Mouse (Mus musculus) gastrocnemius, postnatal 14 days (tissue): ENCODE data around the gene Smarca4. TPM values are rescaled to one million over a fixed set of nuclear protein-coding genes. Genes with fewer than 3 reads are reported as not detected.
"Not testable (repeated sequence)": the region's sequence is repeated elsewhere in the genome, so short reads cannot be mapped to it uniquely, and the experiment has no call there.

Experiments
- DNase-seq: peaks from one replicate; pipeline ENCODE4 v3.0.0; 2021; ENCODE audit warnings: mixed read lengths
- intact Hi-C: fragments of 180-260 bp; cut with DNase I; formaldehyde crosslinking; loops from one replicate; pipeline ENCODE4 v1.15.1; 2025; ENCODE audit warnings: low total_unique reads
- total RNA-seq, 2 experiments: library from RNA; stranded (reverse); gene quantifications; 2 replicates each; pipeline ENCODE4 v1.2.3; 2021

The Smarca4 gene
- total RNA-seq, 2 experiments from 2014 or later: 42.5 to 49.8 TPM

DNA sequence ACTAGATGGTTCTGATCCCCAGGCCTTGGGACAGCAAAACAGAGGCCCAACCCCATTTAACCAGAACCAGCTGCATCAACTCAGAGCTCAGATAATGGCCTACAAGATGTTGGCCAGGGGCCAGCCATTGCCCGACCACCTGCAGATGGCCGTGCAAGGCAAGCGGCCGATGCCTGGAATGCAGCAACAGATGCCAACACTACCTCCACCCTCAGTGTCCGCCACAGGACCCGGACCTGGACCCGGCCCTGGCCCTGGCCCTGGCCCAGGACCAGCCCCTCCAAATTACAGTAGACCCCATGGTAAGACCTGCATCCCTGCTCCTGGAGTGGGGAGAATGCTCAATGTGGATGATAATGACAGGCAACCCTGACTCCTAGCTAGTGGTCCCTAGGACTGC is 19.7 kb downstream of the Smarca4 start:
- intact Hi-C loops: no loop called here
- no peak for DNase-seq

DNA sequence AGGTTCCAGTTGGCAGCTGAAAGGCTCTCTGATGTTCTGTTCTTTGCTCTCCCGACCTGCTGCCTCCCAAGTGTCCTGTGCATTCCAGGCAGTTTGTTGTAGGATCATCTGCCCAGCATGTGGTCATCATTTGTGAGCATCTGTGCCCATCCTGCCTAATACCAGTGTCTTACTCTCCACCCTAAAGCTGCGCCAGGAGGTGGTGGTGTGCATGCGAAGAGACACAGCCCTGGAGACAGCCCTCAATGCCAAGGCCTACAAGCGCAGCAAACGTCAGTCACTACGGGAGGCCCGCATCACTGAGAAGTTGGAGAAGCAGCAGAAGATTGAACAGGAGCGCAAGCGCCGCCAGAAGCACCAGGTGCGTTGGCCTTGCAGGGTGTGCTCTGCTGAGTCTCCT is 23.1 kb downstream of the Smarca4 start:
- DNase-seq: no peak
- intact Hi-C loops: no loop called here

- intact Hi-C loops: no loop called here
- no peak for DNase-seq
Measured at GRCm38 (mm10) chr9:21646366-21646765, 30.4 kb downstream of the Smarca4 start.

DNA sequence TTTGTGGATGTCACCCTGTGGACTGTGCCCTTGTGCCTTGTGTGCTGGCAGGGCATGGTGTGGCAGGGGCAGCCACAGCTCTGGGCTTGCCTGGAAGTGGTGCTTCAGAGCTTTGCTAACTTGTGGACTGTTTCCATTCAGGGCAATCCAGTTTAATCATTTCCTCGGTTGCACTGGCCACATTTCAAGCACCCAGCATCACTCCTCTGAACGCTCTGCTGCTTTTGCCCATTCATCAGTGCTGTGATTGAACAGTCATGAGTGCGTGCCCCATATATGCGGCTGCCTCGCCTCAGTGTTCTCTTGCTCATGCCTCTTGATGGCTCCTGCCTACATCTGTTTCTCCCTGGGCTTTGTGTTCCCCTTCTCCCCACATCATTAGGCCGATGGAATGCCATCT is 31.8 kb downstream of the Smarca4 start:
- DNase-seq: no peak
- intact Hi-C loops: no loop called here

DNA sequence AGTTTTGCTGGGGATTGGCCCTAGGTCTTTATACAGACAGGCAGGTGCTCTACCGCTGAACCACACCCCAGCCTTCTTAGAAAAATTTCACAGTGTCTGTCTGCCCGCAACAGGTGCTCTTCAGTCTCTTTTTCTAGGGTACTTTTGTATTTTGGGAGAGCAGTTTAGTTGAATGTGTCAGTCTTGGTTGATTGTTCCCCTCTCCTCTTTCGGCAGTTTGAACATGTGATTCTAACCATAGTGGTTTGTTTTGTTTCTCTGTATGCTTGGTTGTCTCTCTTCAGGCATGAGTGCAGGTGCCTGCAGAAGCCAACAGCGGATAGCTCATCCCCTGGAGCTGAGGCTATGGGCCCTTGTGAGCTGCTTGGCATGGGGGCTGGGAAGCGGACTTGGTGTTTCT is 36.3 kb downstream of the Smarca4 start:
- DNase-seq: no peak
- intact Hi-C loops: no loop called here

GRCm38 (mm10) chr9:21653253-21653652 is 37.3 kb downstream of the Smarca4 start:
- intact Hi-C loops: no loop called here
- DNase-seq: no peak

- DNase-seq: no peak
- intact Hi-C loops: no loop called here
Measured at GRCm38 (mm10) chr9:21662034-21662433, 46.1 kb downstream of the Smarca4 start.

DNA sequence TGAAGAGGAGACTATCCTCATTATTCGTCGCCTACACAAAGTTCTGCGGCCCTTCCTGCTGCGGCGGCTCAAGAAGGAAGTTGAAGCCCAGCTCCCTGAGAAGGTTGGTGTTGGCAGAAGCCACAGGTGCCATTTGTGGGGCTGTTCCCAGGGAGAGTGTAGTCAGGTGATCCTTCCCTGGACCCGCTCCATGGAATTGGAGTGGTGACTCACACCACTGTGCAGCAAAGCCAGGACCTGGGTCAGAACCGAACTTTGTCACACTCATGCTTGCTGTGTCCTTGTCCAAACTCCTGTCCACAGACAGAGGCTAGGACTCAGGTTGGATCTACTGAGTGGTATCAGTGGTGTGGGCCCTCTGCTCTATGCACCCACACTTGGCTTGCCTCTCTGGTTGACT is 53.0 kb downstream of the Smarca4 start:
- intact Hi-C loops: no loop called here
- no peak for DNase-seq

- DNase-seq: no peak
- intact Hi-C loops: loop anchor here (5.0 kb wide), 1 partner anchor 68 kb away; no protein-coding TSS in a partner anchor
Measured at GRCm38 (mm10) chr9:21670354-21670753, 54.4 kb downstream of the Smarca4 start.

DNA sequence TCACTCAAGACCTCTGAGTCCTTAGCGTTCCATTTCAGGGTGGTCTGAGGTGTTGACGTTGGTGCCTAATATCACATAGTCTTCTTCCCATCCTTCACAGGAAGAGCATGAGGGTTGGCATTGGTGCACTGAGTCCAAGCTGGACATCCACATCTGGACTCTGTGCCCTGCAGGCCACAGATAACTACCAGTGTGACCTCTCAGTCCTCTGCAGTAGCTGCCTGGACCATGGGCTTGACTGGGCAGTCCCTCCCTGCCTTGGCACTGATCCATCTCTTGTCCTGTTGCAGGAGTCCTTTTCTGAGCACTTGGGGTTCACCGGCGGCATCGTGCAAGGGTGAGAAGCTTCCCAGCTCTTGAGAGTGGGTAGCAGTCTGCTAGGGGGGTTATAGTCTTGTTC is 55.8 kb downstream of the Smarca4 start:
- intact Hi-C loops: loop anchor here (5.0 kb wide), 1 partner anchor 69 kb away; no protein-coding TSS in a partner anchor
- no peak for DNase-seq

- intact Hi-C loops: no loop called here
- no peak for DNase-seq
Measured at GRCm38 (mm10) chr9:21677706-21678105, 61.7 kb downstream of the Smarca4 start.

DNA sequence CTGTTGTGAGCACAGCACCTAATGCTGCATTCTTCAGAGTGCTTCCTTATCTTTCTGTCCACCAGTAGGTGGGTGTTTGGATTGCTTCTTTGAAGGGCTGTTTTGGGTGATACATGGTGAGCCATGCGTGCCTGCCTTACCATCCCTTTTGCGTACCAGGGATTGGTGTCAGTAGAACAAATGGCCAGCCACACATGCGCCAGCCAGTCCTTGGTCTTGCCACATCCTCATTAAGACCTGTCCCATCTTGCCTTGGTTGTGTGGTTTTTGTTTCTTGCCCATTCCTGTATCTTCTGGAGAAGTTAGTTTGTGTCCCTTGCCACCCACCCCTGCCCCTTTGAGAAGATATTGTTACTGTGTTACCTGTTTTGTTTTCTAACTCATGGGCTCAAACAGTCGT is 64.5 kb downstream of the Smarca4 start:
- no peak for DNase-seq
- intact Hi-C loops: no loop called here

GRCm38 (mm10) chr9:21682827-21683226 is 66.9 kb downstream of the Smarca4 start:
- intact Hi-C loops: no loop called here
- no peak for DNase-seq

DNA sequence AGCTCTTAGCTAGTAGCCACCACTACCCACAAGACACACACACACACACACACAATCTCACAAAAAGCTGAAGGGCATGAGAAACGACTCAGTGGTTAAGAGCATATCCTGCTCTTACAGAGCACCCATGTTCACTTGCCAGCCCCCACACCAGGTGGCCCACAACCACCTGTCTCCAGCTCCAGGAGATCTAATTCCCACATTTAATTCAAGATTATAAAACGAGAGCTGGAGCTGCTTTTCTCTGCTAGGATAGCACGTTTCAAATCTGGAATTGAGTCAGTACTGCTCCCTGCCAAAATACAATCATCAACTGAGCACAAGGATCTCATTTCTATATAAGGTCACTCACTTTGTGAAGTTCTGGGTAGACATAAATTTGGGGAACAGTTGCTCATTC is 67.9 kb downstream of the Smarca4 start:
- intact Hi-C loops: no loop called here
- DNase-seq: no peak

DNA sequence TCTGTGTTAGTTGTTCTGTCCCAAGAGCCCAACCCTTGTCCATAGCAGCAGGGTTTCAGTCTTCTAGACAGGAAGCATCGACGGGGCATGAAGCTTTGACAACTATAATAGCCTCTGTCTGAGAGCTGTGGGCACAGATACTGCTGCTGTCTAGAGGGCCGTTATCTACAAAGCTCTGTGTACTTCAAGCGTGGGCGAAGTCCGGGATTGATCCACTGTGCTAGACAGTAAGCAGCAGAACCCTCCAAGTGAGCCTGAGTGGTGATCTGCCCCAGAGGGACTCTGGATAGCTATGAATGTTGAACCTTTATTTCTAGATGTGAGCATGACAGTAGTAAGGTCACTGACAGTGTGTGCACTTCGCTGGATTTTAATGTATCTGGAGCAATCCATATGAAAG is 72.6 kb downstream of the Smarca4 start:
- intact Hi-C loops: no loop called here
- DNase-seq: no peak

DNA sequence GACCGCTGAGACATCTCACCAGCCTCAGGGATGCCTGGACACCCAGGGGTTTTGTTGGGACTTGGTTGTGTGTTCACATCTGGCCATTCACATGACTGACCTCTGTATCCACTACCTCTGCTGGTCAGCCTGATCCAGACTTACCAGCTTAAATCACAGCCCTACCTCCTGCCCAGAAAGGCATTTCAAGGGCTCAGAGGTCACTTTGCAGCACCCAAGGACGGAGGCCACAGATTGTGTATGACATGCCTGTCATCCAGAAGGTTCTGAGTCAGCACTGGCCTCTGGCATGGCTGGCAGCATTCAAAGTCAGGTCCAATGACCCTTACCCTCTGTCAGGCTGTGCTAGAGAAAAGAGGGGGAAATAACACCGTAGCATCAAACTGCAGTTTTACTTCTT is 74.1 kb downstream of the Smarca4 start:
- intact Hi-C loops: loop anchor here (10.0 kb wide), 1 partner anchor 185 kb away; no protein-coding TSS in a partner anchor
- no peak for DNase-seq

GRCm38 (mm10) chr9:21691862-21692261 is 75.9 kb downstream of the Smarca4 start:
- intact Hi-C loops: loop anchor here (10.0 kb wide), 1 partner anchor 183 kb away; no protein-coding TSS in a partner anchor
- no peak for DNase-seq

DNA sequence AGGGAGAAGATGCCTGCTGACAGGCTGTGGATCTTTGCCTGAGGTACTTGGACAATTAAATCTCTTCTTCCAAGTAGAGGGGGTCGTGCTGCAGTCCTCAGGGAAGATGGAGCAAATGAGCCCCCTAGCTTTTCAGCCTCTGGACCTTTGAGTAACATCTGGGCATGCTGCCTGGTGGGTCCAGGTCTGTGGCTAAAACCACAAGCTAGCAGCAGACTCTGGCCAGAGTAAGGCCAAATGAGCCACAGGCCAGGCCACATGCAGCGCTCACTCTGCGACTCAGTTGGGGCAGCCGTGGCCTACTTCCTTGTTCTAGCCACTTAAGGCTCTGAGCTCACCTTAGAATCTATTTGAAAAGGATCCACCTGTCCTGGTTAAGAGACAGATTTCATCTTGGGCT is 76.5 kb downstream of the Smarca4 start:
- no peak for DNase-seq
- intact Hi-C loops: loop anchor here (10.0 kb wide), 1 partner anchor 182 kb away; no protein-coding TSS in a partner anchor

- intact Hi-C loops: loop anchor here (10.0 kb wide), 1 partner anchor 181 kb away; no protein-coding TSS in a partner anchor
- no peak for DNase-seq
Measured at GRCm38 (mm10) chr9:21694071-21694470, 78.1 kb downstream of the Smarca4 start.

DNA sequence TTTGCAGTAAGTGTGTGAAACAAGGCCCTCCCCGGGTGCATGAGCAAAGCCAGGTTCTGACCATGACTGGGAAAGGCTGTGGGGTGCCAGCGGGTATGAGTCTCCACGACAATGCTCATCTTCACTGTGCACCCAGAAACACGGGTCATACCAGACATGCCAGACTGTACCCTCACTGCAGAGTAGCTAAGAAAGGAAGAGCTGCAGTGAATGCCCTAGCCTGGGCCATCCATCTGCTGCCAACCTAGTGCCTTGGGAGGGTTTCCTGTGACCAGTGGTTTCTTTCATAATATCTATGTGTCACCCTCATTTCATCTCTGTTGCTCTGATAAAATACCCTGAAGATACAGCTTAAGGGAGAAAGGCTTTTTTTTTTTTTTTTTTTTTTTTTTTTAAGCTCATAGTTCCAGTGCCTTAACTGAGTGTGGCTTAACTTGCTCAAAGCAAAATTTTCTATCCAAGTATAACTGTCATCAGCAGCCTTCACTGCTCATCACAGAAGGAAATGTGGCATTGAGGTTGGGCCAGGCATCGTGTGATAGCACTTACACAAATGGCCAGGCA is 79.3 kb downstream of the Smarca4 start:
- intact Hi-C loops: loop anchor here (10.0 kb wide), 1 partner anchor 179 kb away; no protein-coding TSS in a partner anchor
- DNase-seq: no peak

DNA sequence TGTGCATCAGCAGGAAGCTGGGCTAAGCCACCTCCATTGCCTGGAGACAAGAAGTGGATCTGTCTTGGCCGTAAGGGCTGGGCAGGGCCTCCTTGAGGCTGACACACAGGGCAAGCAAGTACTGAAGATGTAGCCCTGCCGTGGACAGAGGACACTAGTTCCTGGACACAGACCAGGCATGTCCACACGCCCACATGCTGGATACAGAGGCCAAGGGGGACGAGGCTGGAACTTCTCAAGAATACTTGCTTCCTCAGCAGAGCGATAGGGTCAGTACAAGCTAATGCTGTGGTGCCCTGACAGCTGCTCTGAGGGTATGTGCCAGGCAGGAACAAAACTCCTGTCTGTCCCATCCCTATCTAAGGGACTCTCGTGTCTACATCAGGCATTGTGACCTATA is 81.2 kb downstream of the Smarca4 start:
- no peak for DNase-seq
- intact Hi-C loops: loop anchor here (10.0 kb wide), 1 partner anchor 178 kb away; no protein-coding TSS in a partner anchor

DNA sequence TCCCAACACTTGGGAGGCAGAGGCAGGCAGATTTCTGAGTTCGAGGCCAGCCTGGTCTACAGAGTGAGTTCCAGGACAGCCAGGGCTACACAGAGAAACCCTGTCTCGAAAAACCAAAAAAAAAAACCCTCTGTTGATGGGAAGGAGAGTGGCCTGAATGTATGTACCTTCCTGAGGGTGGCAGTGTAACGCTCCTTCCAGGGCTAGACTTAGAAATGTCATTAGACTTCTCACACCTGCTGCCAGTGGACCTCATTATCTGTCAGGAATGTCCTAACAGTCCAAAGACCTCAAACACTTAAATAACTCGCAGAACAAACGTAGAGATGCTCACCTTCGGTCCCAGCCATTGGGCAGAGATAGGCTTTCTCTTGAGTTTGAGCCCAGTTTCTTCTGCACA is 83.3 kb downstream of the Smarca4 start:
- DNase-seq: not testable (repeated sequence)
- intact Hi-C loops: loop anchor here (10.0 kb wide), 1 partner anchor 176 kb away; no protein-coding TSS in a partner anchor
